Mouse (Mus musculus): ENCODE results near the gene Gm45837. TPM values are rescaled to one million over a fixed set of nuclear protein-coding genes. Genes with fewer than 3 reads are reported as not detected.
"Not testable (repeated sequence)": the region's sequence is repeated elsewhere in the genome, so short reads cannot be mapped to it uniquely, and the experiment has no call there.

Gene Gm45837
- total RNA-seq, 2 experiments from 2014 or later: 6.6 TPM; not detected in 1

DNA sequence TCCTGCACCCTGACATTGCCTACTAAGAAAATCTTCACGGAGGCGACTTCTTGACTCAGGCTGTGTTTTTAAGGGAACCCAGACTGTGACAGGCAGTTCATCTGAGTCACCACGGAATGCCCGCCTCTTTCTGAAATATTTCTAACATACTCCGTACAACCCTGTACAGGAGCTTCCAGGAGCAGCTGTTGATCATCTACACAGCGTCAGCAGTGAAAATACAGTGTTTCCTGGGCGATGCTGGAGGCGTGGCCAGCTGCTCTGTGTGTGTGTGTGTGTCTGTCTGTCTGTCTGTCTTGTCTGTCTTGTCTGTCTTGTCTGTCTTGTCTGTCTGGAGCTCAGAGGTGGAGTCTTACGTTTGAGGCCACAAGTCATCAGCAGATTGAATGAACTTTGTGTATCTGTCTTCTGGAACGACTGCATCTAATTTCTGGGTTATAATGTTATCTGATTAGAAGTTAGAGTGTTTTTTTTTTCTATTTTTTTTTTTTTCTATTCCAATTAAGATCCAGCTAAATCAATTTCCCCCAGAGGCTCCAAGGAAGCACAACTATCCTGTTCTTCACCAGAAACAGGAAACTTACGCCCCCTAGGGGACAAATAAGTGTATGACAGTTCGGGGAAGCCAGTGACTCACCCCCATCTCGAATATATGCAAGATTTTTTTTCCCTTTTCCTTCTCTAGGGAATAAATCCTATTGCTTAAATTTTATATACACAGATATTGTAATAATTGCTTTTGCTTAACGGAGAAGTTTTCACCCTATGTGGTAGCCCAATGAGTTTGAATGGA, 127.7 kb downstream of the Gm45837 start:
- intact Hi-C loops (cut with DNase I): loop anchor here (5.0 kb wide), 2 partner anchors 36 to 116 kb away; partner anchors contain the start of gene Pde2a
- DNase-seq: no peak

DNA sequence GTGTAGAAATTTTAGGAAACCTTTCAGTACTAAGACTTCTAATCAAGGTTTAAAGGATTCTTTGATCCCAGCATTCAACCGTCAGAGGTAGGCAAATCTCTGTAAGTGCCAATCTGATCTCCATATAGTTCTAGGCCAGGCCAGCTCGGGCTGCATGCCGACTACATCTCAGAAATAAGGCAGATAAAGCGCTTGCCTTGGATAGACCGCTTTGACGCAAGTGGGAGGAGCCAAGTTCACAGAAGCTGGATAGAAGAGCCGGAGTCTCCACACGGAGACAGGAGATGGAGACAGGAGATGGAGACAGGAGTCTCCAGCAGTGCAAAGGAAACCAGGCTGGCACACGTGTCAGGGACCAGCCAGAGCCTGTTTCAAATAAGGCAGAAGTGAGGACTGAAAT, 129.1 kb downstream of the Gm45837 start:
- intact Hi-C loops (cut with DNase I): loop anchor here (2.0 to 5.0 kb wide), 4 partner anchors 37 to 117 kb away; partner anchors contain the start of gene Pde2a
- DNase-seq: no peak

DNA sequence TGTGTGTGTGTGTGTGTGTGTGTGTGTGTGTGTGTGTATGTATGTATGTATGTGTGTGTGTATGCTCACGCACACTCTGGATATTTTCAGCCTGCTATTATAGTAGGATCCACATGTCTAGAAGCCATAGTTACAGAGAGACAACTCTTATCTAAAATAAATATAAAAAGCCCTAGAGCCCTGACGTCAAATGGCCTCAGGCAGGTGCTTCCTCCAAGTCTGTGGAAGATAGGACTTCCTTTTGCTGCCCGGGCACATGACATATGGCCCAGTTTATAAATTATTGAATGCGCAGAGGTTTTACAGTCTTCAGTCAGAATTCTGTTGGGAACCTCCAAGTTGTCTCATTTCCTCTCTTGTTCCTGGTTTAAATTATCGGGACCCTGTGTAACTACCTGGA, 130.0 kb downstream of the Gm45837 start:
- intact Hi-C loops (cut with DNase I): loop anchor here (2.0 kb wide), 2 partner anchors 78 to 90 kb away; no protein-coding TSS in a partner anchor
- no peak for DNase-seq

DNA sequence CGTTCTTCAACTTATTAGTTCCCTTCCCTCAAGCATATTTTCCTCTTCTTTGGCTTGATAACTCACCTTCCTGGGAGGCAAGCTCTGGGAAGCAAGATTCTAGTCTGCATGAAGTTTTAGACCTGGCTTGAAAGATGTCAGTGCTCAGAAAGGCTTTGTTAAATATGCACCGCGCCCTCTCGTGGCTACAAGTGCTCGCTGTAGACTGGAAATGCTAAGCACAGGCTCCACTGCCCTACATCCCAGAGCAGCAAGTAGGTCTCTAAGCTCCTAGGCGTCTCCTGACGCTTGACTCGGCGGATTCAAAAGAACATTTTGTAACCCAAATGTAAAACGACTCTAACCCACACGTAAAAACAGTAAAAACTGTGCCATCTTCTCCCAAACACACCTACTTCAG, 130.4 kb downstream of the Gm45837 start:
- DNase-seq: peak; percentile 75
- intact Hi-C loops (cut with DNase I): loop anchor here (2.0 kb wide), 2 partner anchors 78 to 90 kb away; no protein-coding TSS in a partner anchor

DNA sequence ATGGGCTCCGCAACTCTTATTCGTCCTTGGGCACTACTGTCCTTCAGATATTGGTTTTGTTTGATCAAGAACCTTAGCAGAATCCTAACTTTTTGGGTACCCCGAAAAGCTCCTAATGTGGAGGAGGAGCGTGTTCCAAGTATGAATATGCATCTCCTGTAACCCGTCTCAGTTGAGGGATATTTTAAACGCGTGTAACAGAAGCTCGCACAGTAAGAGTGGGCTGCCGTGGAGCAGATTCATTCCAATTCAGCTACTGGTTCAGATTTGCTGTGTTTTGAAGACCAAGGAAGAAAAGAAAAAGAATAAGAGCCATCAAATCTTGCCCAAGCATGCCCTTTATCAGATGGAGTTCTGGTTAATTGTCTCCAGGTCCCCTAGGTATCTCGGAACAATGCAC, 131.0 kb downstream of the Gm45837 start:
- intact Hi-C loops (cut with DNase I): loop anchor here (2.0 kb wide), 2 partner anchors 77 to 91 kb away; no protein-coding TSS in a partner anchor
- no peak for DNase-seq

DNA sequence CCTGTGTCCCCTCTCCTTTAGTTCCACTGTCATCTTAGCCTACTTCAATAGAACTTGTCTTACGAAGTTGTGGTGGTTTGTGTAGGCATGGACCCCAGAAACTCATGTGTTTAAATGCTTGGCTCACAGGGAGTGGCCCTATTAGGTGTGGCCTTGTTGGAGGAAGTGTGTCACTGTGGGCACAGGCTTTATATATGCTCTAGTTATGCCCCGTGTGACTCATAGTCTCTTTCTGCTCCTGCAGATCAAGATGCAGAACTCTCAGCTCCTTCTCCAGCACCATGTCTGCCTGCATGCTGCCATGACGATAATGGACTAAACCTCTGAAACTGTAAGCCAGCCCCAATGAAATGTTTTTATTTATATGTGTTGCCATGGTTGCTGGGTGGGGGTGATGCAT, 137.0 kb downstream of the Gm45837 start:
- intact Hi-C loops (cut with DNase I): no loop called here

DNA sequence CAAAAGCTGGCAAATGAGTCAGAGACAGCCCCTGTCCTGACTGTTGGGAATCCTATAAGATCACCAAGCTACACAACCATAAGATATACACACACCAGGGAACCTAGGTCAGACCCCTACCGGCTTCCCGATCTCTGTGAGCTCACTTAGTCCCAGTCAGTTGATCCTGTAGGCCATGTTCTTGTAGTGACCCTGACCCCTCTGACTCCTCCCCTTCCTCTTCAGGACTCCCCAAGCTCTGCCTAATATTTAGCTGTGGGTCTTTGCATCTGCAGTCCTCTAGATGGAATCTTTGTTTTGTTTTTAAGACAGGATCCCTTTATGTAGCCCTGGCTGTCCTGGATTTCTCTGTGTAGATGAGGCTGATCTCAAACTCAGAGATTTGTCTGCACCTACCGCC, 138.6 kb downstream of the Gm45837 start:
- intact Hi-C loops (cut with DNase I): no loop called here
- DNase-seq: no peak

More for the DNA sequence above, 137.0 kb downstream of the Gm45837 start:
- no peak for DNase-seq

DNA sequence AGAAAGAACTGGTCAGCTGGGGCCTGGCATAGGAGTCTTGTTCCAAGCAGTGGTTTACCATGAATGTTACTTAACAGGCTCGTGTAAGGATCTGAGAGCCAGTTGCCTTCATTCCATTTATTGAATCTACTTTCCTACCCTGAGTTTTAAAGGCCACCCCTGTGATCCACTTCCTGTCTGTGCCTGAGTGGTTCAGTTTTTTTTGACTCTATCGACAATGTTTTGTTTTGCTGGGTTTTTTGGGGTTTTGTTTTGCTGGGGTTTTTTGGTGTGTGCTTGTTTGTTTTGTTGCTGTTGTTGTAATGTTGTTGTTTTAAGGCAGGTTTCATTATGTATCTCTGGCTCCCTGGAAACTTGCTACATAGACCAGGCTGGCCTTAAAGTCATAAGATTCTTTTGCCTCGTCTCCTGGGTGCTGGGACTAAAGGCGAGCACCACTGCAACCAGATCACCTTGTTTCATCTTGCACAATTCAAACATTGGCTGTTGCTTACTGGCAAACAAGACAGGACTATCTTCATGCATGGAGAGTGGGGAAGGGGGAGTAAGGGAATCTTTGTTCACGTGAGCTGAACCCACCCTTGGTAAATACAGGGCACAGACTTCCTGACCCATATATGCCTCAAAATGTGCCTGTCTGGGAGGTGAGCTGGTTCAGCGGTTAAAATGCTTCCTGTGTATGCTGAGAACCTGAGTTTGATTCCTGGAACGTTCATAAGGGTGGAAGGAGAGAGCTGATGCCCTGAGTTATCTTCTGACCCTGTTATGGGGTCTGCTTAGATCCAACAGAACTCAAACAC, 140.2 kb downstream of the Gm45837 start:
- intact Hi-C loops (cut with DNase I): no loop called here
- DNase-seq: no peak

DNA sequence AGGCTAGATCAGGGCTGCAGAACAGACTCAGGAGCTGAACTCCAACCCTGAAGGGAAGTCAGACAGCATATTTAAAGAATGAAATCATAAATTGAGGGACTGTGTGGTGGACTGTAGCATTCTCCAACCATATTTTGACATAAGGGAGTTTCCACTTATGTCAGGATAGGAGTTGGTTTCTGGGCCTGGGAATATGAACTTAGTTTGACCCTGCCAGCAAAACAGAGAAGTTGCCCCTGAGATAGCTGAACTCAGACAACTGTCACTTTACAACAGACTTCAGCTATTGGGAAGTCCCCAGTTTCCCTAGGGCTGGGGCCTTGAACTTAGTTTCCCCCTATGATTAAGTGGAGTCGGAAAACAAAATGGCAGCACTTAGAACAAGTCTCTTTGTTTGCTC, 140.8 kb downstream of the Gm45837 start:
- DNase-seq: no peak
- intact Hi-C loops (cut with DNase I): no loop called here

DNA sequence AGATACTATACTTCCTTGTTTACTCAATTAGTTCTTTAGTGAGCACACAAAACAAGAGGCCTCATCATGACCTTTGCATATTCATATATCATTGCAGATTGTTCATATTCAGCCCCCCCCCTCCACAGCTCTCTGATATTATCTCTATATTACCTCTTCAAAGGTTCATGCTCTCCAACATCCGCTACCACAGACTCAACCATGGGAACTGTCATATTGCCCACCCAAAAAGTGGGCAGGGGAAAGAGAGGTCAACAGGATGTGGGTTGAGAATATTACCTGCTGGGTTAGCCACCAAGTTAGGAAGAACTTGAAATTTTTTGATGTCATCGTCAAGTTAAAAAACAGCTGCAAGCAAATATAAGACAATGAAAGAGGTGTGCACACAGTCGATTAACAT, 144.8 kb downstream of the Gm45837 start:
- DNase-seq; intact Hi-C loops (cut with DNase I): not testable (repeated sequence)

DNA sequence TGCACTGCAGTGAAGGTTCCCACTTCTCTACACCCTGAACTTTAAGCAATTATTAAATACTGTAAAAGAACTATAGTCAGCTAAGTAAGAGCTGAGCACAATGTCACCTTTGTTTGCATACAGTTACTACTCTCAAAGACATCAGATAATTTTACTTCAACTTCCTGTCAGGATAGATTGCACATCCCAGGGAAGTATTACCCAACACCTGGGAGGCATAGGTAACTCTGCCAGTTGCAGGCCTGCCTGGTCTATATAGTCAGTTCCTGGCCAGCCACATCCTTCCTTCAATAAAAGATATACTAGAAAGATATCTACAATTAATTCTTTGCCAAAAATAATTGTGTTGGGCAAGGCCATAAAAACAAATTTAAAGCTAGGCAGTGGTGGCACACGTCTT, 146.7 kb downstream of the Gm45837 start:
- DNase-seq: no peak
- intact Hi-C loops (cut with DNase I): no loop called here

DNA sequence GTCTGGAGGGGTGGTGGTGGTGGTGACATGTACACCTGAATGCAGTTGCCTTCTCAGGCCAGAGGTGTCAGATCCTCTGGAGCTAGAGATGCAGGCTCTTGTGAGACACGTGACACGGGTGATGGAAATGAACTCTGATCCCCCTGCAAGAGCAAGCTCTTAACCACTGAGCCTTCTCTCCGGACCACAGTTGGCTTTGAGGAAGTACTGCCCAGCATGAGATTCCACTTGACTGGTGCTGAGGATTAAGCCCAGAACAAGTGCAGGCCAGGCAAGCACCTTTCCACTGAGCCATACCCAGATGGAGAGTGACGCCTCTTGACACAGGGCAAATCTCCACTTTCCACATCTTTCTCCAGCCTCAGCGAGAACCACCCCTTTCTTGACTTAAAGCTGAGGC, 148.7 kb downstream of the Gm45837 start:
- intact Hi-C loops (cut with DNase I); DNase-seq: not testable (repeated sequence)

Small RNAs within 50 kb of the gene (microRNA-seq; reads per million reads assigned to microRNA genes)
- gene Mir139: 30,333 reads per million, percentile 99 among the genes with 10 or more reads in this experiment

Other genes with a start within 250 kb of the Gm45837 start
- gene Atg16l2, start 108.6 kb upstream of the Gm45837 start, total RNA-seq (2021): 10 to 100 TPM; 34.2 to 36.0 TPM
- 10 to 100 TPM; 13.2 to 14.6 TPM for gene Stard10, start 93.8 kb upstream of the Gm45837 start, total RNA-seq (2021)
- 10 to 100 TPM; 21.1 to 21.9 TPM for gene Arap1, start 62.8 kb upstream of the Gm45837 start, total RNA-seq (2021)
- 100 to 1,000 TPM; 173 to 179 TPM for gene Pde2a, start 10.8 kb downstream of the Gm45837 start, total RNA-seq (2021)
- gene Art2b, start 174.7 kb downstream of the Gm45837 start, total RNA-seq (2021): not detected